ENCODE assay signal across 24 mouse cellular contexts in the genomic region with DNA sequence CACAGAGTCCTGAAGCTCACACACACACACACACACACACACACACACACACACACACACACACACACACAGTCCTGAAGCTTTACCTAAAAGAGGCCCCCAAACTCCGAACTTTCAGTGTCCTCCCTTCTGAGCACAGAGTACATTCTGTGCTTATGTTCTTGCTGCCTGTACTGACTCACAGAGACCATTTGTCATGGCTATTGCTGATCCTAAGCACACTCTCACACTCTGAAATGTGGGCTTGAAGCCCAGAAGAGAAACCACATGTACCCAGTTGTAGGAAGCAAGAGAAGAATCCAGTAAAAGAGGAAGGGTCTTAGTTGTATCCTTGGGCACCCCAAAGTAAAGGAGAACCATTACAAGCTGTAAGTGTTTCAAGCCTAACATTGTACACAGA. TPM values are rescaled to one million over a fixed set of nuclear protein-coding genes. Genes with fewer than 3 reads are reported as not detected.
A peak's percentile ranks its signal among the peaks of the same experiment; 100 is the strongest.
DNase-seq lines count a peak whose midpoint lies in the region; ATAC-seq lines count a peak whose summit lies in the region.
"Had no signal": no experiment of that assay in that cellular context is flagged by ENCODE, and none has a peak within 500 bp of the region (broad histone marks: within the 10 kb centered on the region; RNA-seq: fewer than 3 reads in every experiment).

No protein-coding gene starts in this region.

- ATAC-seq in megakaryocyte-erythroid progenitor cell, adult 5-6 weeks (replicated peaks; ENCODE audit: low FRiP score, low TSS enrichment, poor library complexity, severe bottlenecking): 0 out of 2 replicates have a peak, but pooled peaks have one; percentile 29
- ATAC-seq: activated CD4-positive, CD25-positive, alpha-beta regulatory T cell, adult 4 months; forebrain, embryonic 13.5 days; inflammation-experienced regulatory T-cells, adult 6 months had no signal

- DNase-seq in adrenal gland, adult 2 months: peak; percentile 18
- DNase-seq in adrenal gland, postnatal 10 days: no peak
- DNase-seq in 3T3-L1 (ENCODE audit: low read depth, low spot score): peak; percentile 61
- DNase-seq in adipocyte (ENCODE audit: low spot score): peak; percentile 44
- no peak for DNase-seq in gastrocnemius, postnatal 14 days
- DNase-seq in thymus, postnatal 0 days (ENCODE audit: low spot score): no peak
- DNase-seq: cerebellum, adult 2 months; cerebellum, postnatal 25 days; gastrocnemius, adult 2 months; kidney, adult 2 months; liver; lung, postnatal 14 days; right cerebral cortex, postnatal 14 days; spleen, adult 18-20 months; thymus, adult 18-20 months; thymus, postnatal 4 days had no signal

- intact Hi-C loops in gastrocnemius, postnatal 14 days (cut with DNase I; ENCODE audit: low total_unique reads): loop anchor here (5.0 kb wide), 1 partner anchor 240 kb away; no protein-coding TSS in a partner anchor

RNA-seq across cellular contexts. Expression of a gene that starts 14.9 kb away (rescaled TPM):
- 1 to 10 TPM in 1 of 2 experiments, under 1 TPM in 1; 0.66 to 1.4 TPM for total RNA-seq in adrenal gland, adult 2 months (2021)
- 8.9 and 9.3 TPM in 2 replicates for polyA plus RNA-seq in adrenal gland, adult 2 months (2012; rRNA removed)
- 1 to 10 TPM; 1.5 to 1.7 TPM for total RNA-seq in adrenal gland, postnatal 10 days (2021)
- 2.3 and 4.2 TPM in 2 replicates for total RNA-seq in megakaryocyte-erythroid progenitor cell, adult 5-6 weeks (2014; fragmentation: Nextera tagmentation)
- total RNA-seq in megakaryocyte-erythroid progenitor cell, adult 5-6 weeks (2017): 0.19 TPM in 1 of 2 replicates, not detected in the other
- total RNA-seq in gastrocnemius, postnatal 14 days (2021): under 1 TPM; 0.45 to 0.47 TPM
- polyA plus RNA-seq in thymus, postnatal 0 days (2015; fragmentation: Nextera tagmentation; extraction: Ambion mirVana): 2.9 and 3.0 TPM in 2 replicates
- polyA plus RNA-seq: erythroblast, embryonic 14.5 days had no signal

RNA-seq across cellular contexts. Expression of a gene that starts 58.5 kb away (rescaled TPM):
- 1 to 10 TPM in 1 of 2 experiments, not detected in 1; 1.2 TPM for total RNA-seq in adrenal gland, adult 2 months (2021)
- 0.13 and 0.55 TPM in 2 replicates for polyA plus RNA-seq in adrenal gland, adult 2 months (2012; rRNA removed)
- total RNA-seq in adrenal gland, postnatal 10 days (2021): under 1 TPM in 1 of 2 experiments, not detected in 1; 0.42 TPM
- not detected in 2 replicates for total RNA-seq in megakaryocyte-erythroid progenitor cell, adult 5-6 weeks (2014; fragmentation: Nextera tagmentation)
- total RNA-seq in megakaryocyte-erythroid progenitor cell, adult 5-6 weeks (2017): not detected in 2 replicates
- not detected for total RNA-seq in gastrocnemius, postnatal 14 days (2021)
- 12.0 and 13.4 TPM in 2 replicates for polyA plus RNA-seq in thymus, postnatal 0 days (2015; fragmentation: Nextera tagmentation; extraction: Ambion mirVana)
- total RNA-seq: gastrocnemius, adult 2 months; megakaryocyte progenitor cell, adult 5-6 weeks had no signal
- polyA plus RNA-seq: erythroblast, embryonic 14.5 days; large intestine, adult 2 months; limb, embryonic 10.5 days had no signal

Comparison
In these comparisons a context has a peak if more than half of its experiments do, and no peak if none do; other contexts are left out.
1. DNase-seq: peak in adrenal gland, adult 2 months (single experiment), 3T3-L1 (single experiment) and adipocyte (single experiment); none in adrenal gland, postnatal 10 days (single experiment), gastrocnemius, postnatal 14 days (single experiment) and thymus, postnatal 0 days (single experiment).